Mouse (Mus musculus): ENCODE data around the gene Lama5. TPM values are rescaled to one million over a fixed set of nuclear protein-coding genes. Genes with fewer than 3 reads are reported as not detected.

Lama5 gene
- polyA plus RNA-seq, 1 experiment from 2014 or later: 20.9 TPM

GRCm38 (mm10) chr2:180221051-180221450, 4.6 kb downstream of the Lama5 start:
- Histone ChIP-seq H3K9ac (replicated peaks) (no peak overlapping the region), H3K4me3 (replicated peaks) (no peak overlapping the region), H3K36me3 (no peaks in the 10 kb centered on the region), H3K9me3 (no peaks in the 10 kb centered on the region), H3K27me3 (peaks cover 39% of the 10 kb centered on the region), H3K27ac (no peak overlapping the region), H3K4me1 (replicated peaks) (peaks cover 28% of the 10 kb centered on the region), H3K4me2 (no peak overlapping the region)
- ATAC-seq (ENCODE audit: insufficient number of reproducible peaks, insufficient read depth, low FRiP score, low TSS enrichment, low read depth): no peak
- WGBS: 93% methylated on average over 9 of the region's 9 CpGs

GRCm38 (mm10) chr2:180220165-180220564, 5.5 kb downstream of the Lama5 start:
- Histone ChIP-seq H3K4me1 (replicated peaks) (peaks cover 20% of the 10 kb centered on the region), H3K4me3 (replicated peaks) (no peak overlapping the region), H3K9me3 (no peaks in the 10 kb centered on the region), H3K9ac (replicated peaks) (no peak overlapping the region), H3K36me3 (no peaks in the 10 kb centered on the region), H3K27ac (no peak overlapping the region), H3K27me3 (peaks cover 30% of the 10 kb centered on the region), H3K4me2 (no peak overlapping the region)
- WGBS: 73% methylated on average over 9 of the region's 9 CpGs
- no peak for ATAC-seq (ENCODE audit: insufficient number of reproducible peaks, insufficient read depth, low FRiP score, low TSS enrichment, low read depth)

GRCm38 (mm10) chr2:180219145-180219943, 6.3 kb downstream of the Lama5 start:
- no peak for ATAC-seq (ENCODE audit: insufficient number of reproducible peaks, insufficient read depth, low FRiP score, low TSS enrichment, low read depth)
- H3K27me3 ChIP-seq: peaks cover 22% of the 10 kb centered on the region
- peak overlapping the region; percentile 66 for H3K27ac ChIP-seq
- H3K4me2 ChIP-seq: no peak overlapping the region
- no peaks in the 10 kb centered on the region for H3K36me3 ChIP-seq
- WGBS: 81% methylated on average over 15 of the region's 15 CpGs
- H3K4me3 ChIP-seq (replicated peaks): no peak overlapping the region
- no peaks in the 10 kb centered on the region for H3K9me3 ChIP-seq
- no peak overlapping the region for H3K9ac ChIP-seq (replicated peaks)
- peaks cover 21% of the 10 kb centered on the region for H3K4me1 ChIP-seq (replicated peaks)

- Histone ChIP-seq H3K9me3 (no peaks in the 10 kb centered on the region), H3K27me3 (peaks cover 15% of the 10 kb centered on the region), H3K36me3 (no peaks in the 10 kb centered on the region), H3K4me1 (replicated peaks) (peaks cover 21% of the 10 kb centered on the region), H3K4me3 (replicated peaks) (no peak overlapping the region), H3K27ac (peak overlapping the region; percentile 66), H3K4me2 (no peak overlapping the region), H3K9ac (replicated peaks) (no peak overlapping the region)
- no peak for ATAC-seq (ENCODE audit: insufficient number of reproducible peaks, insufficient read depth, low FRiP score, low TSS enrichment, low read depth)
- WGBS: 35% methylated on average over 5 of the region's 5 CpGs
Measured at GRCm38 (mm10) chr2:180218677-180219076, 7.0 kb downstream of the Lama5 start.

- H3K4me2 ChIP-seq: no peak overlapping the region
- no peaks in the 10 kb centered on the region for H3K36me3 ChIP-seq
- H3K9me3 ChIP-seq: no peaks in the 10 kb centered on the region
- H3K27ac ChIP-seq: no peak overlapping the region
- H3K9ac ChIP-seq (replicated peaks): no peak overlapping the region
- no peak for ATAC-seq (ENCODE audit: insufficient number of reproducible peaks, insufficient read depth, low FRiP score, low TSS enrichment, low read depth)
- peaks cover 21% of the 10 kb centered on the region for H3K4me1 ChIP-seq (replicated peaks)
- peaks cover 11% of the 10 kb centered on the region for H3K27me3 ChIP-seq
- 70% methylated on average over 3 of the region's 3 CpGs for WGBS
- H3K4me3 ChIP-seq (replicated peaks): no peak overlapping the region
Measured at GRCm38 (mm10) chr2:180218241-180218640, 7.4 kb downstream of the Lama5 start.

GRCm38 (mm10) chr2:180217587-180217986, 8.1 kb downstream of the Lama5 start:
- ATAC-seq (ENCODE audit: insufficient number of reproducible peaks, insufficient read depth, low FRiP score, low TSS enrichment, low read depth): no peak
- Histone ChIP-seq H3K9ac (replicated peaks) (no peak overlapping the region), H3K27me3 (0 out of 2 replicates have a peak, but pooled peaks cover 4% of the 10 kb centered on the region), H3K4me3 (replicated peaks) (no peak overlapping the region), H3K4me2 (no peak overlapping the region), H3K4me1 (replicated peaks) (peaks cover 19% of the 10 kb centered on the region), H3K9me3 (no peaks in the 10 kb centered on the region), H3K27ac (no peak overlapping the region), H3K36me3 (no peaks in the 10 kb centered on the region)
- 94% methylated on average over 8 of the region's 8 CpGs for WGBS

GRCm38 (mm10) chr2:180216921-180217320, 8.7 kb downstream of the Lama5 start:
- WGBS: 57% methylated on average over 4 of the region's 5 CpGs
- H3K27me3 ChIP-seq: no peaks in the 10 kb centered on the region
- H3K36me3 ChIP-seq: no peaks in the 10 kb centered on the region
- H3K9ac ChIP-seq (replicated peaks): no peak overlapping the region
- no peak overlapping the region for H3K4me3 ChIP-seq (replicated peaks)
- ATAC-seq (ENCODE audit: insufficient number of reproducible peaks, insufficient read depth, low FRiP score, low TSS enrichment, low read depth): no peak
- peaks cover 13% of the 10 kb centered on the region; the same call in 1 of the 2 replicates for H3K4me1 ChIP-seq (replicated peaks)
- H3K9me3 ChIP-seq: peaks cover 3% of the 10 kb centered on the region; the same call in 1 of the 2 replicates
- H3K4me2 ChIP-seq: no peak overlapping the region
- no peak overlapping the region for H3K27ac ChIP-seq

- Histone ChIP-seq H3K36me3 (no peaks in the 10 kb centered on the region), H3K9me3 (peaks cover 3% of the 10 kb centered on the region; the same call in 1 of the 2 replicates), H3K4me1 (replicated peaks) (peaks cover 13% of the 10 kb centered on the region; the same call in 1 of the 2 replicates), H3K27ac (no peak overlapping the region), H3K4me2 (no peak overlapping the region), H3K9ac (replicated peaks) (no peak overlapping the region), H3K27me3 (no peaks in the 10 kb centered on the region), H3K4me3 (replicated peaks) (no peak overlapping the region)
- 79% methylated on average over 6 of the region's 6 CpGs for WGBS
- no peak for ATAC-seq (ENCODE audit: insufficient number of reproducible peaks, insufficient read depth, low FRiP score, low TSS enrichment, low read depth)
Measured at GRCm38 (mm10) chr2:180215951-180216350, 9.7 kb downstream of the Lama5 start.

- peaks cover 13% of the 10 kb centered on the region; the same call in 1 of the 2 replicates for H3K4me1 ChIP-seq (replicated peaks)
Measured at GRCm38 (mm10) chr2:180215011-180215461, 10.6 kb downstream of the Lama5 start.

GRCm38 (mm10) chr2:180214352-180214978, 11.2 kb downstream of the Lama5 start:
- no peak overlapping the region for H3K4me3 ChIP-seq (replicated peaks)
- WGBS: 85% methylated on average over 4 of the region's 4 CpGs
- H3K27ac ChIP-seq: no peak overlapping the region
- no peak overlapping the region for H3K9ac ChIP-seq (replicated peaks)
- no peak overlapping the region for H3K4me2 ChIP-seq
- no peaks in the 10 kb centered on the region for H3K27me3 ChIP-seq
- peaks cover 13% of the 10 kb centered on the region; the same call in 1 of the 2 replicates for H3K4me1 ChIP-seq (replicated peaks)
- H3K9me3 ChIP-seq: peaks cover 3% of the 10 kb centered on the region; the same call in 1 of the 2 replicates
- no peaks in the 10 kb centered on the region for H3K36me3 ChIP-seq
- ATAC-seq (ENCODE audit: insufficient number of reproducible peaks, insufficient read depth, low FRiP score, low TSS enrichment, low read depth): no peak

More at GRCm38 (mm10) chr2:180215011-180215461, 10.6 kb downstream of the Lama5 start:
- H3K9me3 ChIP-seq: peaks cover 3% of the 10 kb centered on the region; the same call in 1 of the 2 replicates
- no peaks in the 10 kb centered on the region for H3K27me3 ChIP-seq
- no peak overlapping the region for H3K27ac ChIP-seq
- H3K36me3 ChIP-seq: no peaks in the 10 kb centered on the region
- no peak overlapping the region for H3K4me2 ChIP-seq
- no peak overlapping the region for H3K4me3 ChIP-seq (replicated peaks)
- ATAC-seq (ENCODE audit: insufficient number of reproducible peaks, insufficient read depth, low FRiP score, low TSS enrichment, low read depth): no peak
- 65% methylated on average over 8 of the region's 8 CpGs for WGBS
- H3K9ac ChIP-seq (replicated peaks): no peak overlapping the region

- Histone ChIP-seq H3K9me3 (peaks cover 3% of the 10 kb centered on the region; the same call in 1 of the 2 replicates), H3K27ac (no peak overlapping the region), H3K4me2 (no peak overlapping the region), H3K9ac (replicated peaks) (no peak overlapping the region), H3K36me3 (no peaks in the 10 kb centered on the region), H3K27me3 (no peaks in the 10 kb centered on the region), H3K4me3 (replicated peaks) (no peak overlapping the region), H3K4me1 (replicated peaks) (peaks cover 11% of the 10 kb centered on the region; the same call in 1 of the 2 replicates)
- 92% methylated on average over 3 of the region's 3 CpGs for WGBS
- ATAC-seq (ENCODE audit: insufficient number of reproducible peaks, insufficient read depth, low FRiP score, low TSS enrichment, low read depth): no peak
Measured at GRCm38 (mm10) chr2:180212255-180212654, 13.4 kb downstream of the Lama5 start.

Data from limb, embryonic 12.5 days (tissue).